Mouse (Mus musculus) heart, postnatal 0 days (tissue): Measurements from ENCODE around the gene Cebpb.

Experiments used
- CTCF ChIP-seq: IDR thresholded peaks from 2 replicates; pipeline ENCODE4 v1.5.1; 2016; ENCODE audit warnings: antibody characterized with exemption, control low read depth, low read depth
- EP300 ChIP-seq: IDR thresholded peaks from 2 replicates; pipeline ENCODE4 v1.6.1; 2016; ENCODE audit warnings: antibody characterized with exemption, low read depth

DNA sequence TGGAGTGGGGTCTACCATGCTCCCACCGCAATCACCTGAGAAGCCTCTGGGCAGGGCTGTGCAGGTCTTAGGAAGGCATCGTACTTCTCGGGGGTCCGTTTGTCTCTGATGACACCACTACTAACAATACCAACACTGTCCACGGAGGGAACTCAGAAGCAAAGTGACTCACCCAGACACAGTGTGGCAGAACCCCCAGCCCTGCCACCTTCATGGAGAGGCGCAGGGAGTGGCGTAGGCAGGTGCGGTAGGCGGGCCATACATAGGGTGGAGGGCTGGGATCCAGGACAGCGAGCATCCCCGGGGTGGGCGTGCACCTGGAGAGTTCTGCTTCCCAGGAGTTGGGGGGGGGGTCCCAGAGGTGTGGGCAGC, 603 bp upstream of the Cebpb start:
- TF ChIP-seq CTCF (no peak), EP300 (no peak)
